Mouse (Mus musculus) testis, adult 2 months (tissue): ENCODE measurements around the gene Runx2.

Experiments used
- CTCF ChIP-seq: fragments of 200-500 bp; IDR thresholded peaks from 2 replicates; pipeline ENCODE4 v1.5.1; 2012; ENCODE audit warnings: low read depth, mild to moderate bottlenecking, inconsistent platforms, low read length, moderate library complexity; ENCODE audit not compliant: control insufficient read depth, insufficient read depth, insufficient replicate concordance
- POLR2A ChIP-seq: fragments of 200-500 bp; IDR thresholded peaks from 2 replicates; pipeline ENCODE4 v1.6.1; 2012; ENCODE audit warnings: low read depth, mild to moderate bottlenecking, inconsistent platforms, low read length, moderate library complexity; ENCODE audit not compliant: control insufficient read depth

DNA sequence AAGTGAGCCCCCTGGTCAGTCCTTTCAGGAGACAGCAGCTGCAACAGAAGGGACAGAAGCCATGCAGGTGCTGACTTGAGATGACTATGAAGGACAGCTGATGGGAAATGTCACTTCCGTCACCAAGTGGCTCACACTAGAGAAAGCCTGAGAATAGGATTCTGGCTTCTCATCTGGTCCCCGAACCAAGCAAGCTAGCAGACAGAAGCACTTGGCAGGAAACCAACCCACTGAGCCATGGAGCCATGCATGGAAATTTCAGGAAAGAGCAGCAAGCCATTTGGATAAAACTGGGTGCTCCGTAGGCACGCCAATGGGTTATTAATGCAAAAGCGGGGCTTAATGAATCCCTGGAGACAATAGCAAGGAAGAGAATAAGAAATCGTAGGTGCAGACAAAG is 166.7 kb downstream of the Runx2 start:
- TF ChIP-seq POLR2A (no peak), CTCF (no peak)
